Mouse (Mus musculus): Measurements from ENCODE around the gene Nfkbie. TPM values are rescaled to one million over a fixed set of nuclear protein-coding genes. Genes with fewer than 3 reads are reported as not detected.

Gene Nfkbie
- polyA plus RNA-seq, 1 experiment, result 5.7 TPM

GRCm38 (mm10) chr17:45580958-45581477 lies 25.5 kb downstream of the Nfkbie start:
- DNase-seq (ENCODE audit: low spot score), result no peak

GRCm38 (mm10) chr17:45581567-45581983 lies 26.1 kb downstream of the Nfkbie start:
- DNase-seq (ENCODE audit: low spot score), result no peak

- no peak for DNase-seq (ENCODE audit: low spot score)
These were observed 26.7 kb downstream of the Nfkbie start for GRCm38 (mm10) chr17:45582188-45582587.

GRCm38 (mm10) chr17:45582715-45583355 lies 27.3 kb downstream of the Nfkbie start:
- no peak for DNase-seq (ENCODE audit: low spot score)

GRCm38 (mm10) chr17:45584096-45584896 lies 28.8 kb downstream of the Nfkbie start:
- peak; percentile 56 for DNase-seq (ENCODE audit: low spot score)

GRCm38 (mm10) chr17:45584939-45585678 lies 29.6 kb downstream of the Nfkbie start:
- peak; percentile 58 for DNase-seq (ENCODE audit: low spot score)

- no peak for DNase-seq (ENCODE audit: low spot score)
These were observed 30.4 kb downstream of the Nfkbie start for GRCm38 (mm10) chr17:45585725-45586448.

- no peak for DNase-seq (ENCODE audit: low spot score)
These were observed 30.9 kb downstream of the Nfkbie start for GRCm38 (mm10) chr17:45586449-45586837.

- DNase-seq (ENCODE audit: low spot score), result no peak
These were observed 32.9 kb downstream of the Nfkbie start for GRCm38 (mm10) chr17:45588370-45588769.

- no peak for DNase-seq (ENCODE audit: low spot score)
These were observed 33.7 kb downstream of the Nfkbie start for GRCm38 (mm10) chr17:45589236-45589635.

- DNase-seq (ENCODE audit: low spot score), result no peak
These were observed 34.3 kb downstream of the Nfkbie start for GRCm38 (mm10) chr17:45589844-45590243.

- no peak for DNase-seq (ENCODE audit: low spot score)
These were observed 34.9 kb downstream of the Nfkbie start for GRCm38 (mm10) chr17:45590410-45590809.

- no peak for DNase-seq (ENCODE audit: low spot score)
These were observed 36.5 kb downstream of the Nfkbie start for GRCm38 (mm10) chr17:45591701-45592605.

GRCm38 (mm10) chr17:45592606-45593431 lies 37.3 kb downstream of the Nfkbie start:
- DNase-seq (ENCODE audit: low spot score), result no peak

- DNase-seq (ENCODE audit: low spot score), result no peak
These were observed 38.0 kb downstream of the Nfkbie start for GRCm38 (mm10) chr17:45593479-45593878.

GRCm38 (mm10) chr17:45594195-45594594 lies 38.7 kb downstream of the Nfkbie start:
- no peak for DNase-seq (ENCODE audit: low spot score)

- DNase-seq (ENCODE audit: low spot score), result peak; percentile 71
These were observed 39.6 kb downstream of the Nfkbie start for GRCm38 (mm10) chr17:45594881-45595735.

GRCm38 (mm10) chr17:45595736-45596390 lies 40.4 kb downstream of the Nfkbie start:
- DNase-seq (ENCODE audit: low spot score), result no peak

Data from urinary bladder, adult 2 months (tissue).